In genomic region chr5:115434853-115435754, GRCm38 (mm10) we compare ENCODE assay signal across 11 mouse cellular contexts. TPM values are rescaled to one million over a fixed set of nuclear protein-coding genes. Genes with fewer than 3 reads are reported as not detected.
A peak's percentile ranks its signal among the peaks of the same experiment; 100 is the strongest.
DNase-seq lines count a peak whose midpoint lies in the region; ATAC-seq and TF ChIP-seq lines count a peak whose summit lies in the region.
"Had no signal": no experiment of that assay in that cellular context is flagged by ENCODE, and none has a peak within 500 bp of the region (broad histone marks: within the 10 kb centered on the region; RNA-seq: fewer than 3 reads in every experiment).

No protein-coding gene starts in this region.

- H3K9me3 ChIP-seq in embryonic facial prominence, embryonic 12.5 days: no peaks in the 10 kb centered on the region
- no peaks in the 10 kb centered on the region for H3K9me3 ChIP-seq in hindbrain, postnatal 0 days (ENCODE audit: low read length)
- no peaks in the 10 kb centered on the region for H3K9me3 ChIP-seq in liver, embryonic 12.5 days (replicated peaks)
- H3K9me3 ChIP-seq: lung, embryonic 15.5 days had no signal

- H3K27ac ChIP-seq in embryonic facial prominence, embryonic 12.5 days: peak overlapping the region; percentile 99
- peak overlapping the region; percentile 98 for H3K27ac ChIP-seq in hindbrain, postnatal 0 days
- H3K27ac ChIP-seq in liver, embryonic 12.5 days: no peak overlapping the region

- H3K4me3 ChIP-seq in embryonic facial prominence, embryonic 12.5 days: peak overlapping the region; percentile 31; the same call in 1 of the 2 replicates
- H3K4me3 ChIP-seq in hindbrain, postnatal 0 days (ENCODE audit: low read length): no peak overlapping the region
- H3K4me3 ChIP-seq in liver, embryonic 12.5 days: no peak overlapping the region

- H3K36me3 ChIP-seq in embryonic facial prominence, embryonic 12.5 days: peaks cover 33% of the 10 kb centered on the region
- no peaks in the 10 kb centered on the region for H3K36me3 ChIP-seq in hindbrain, postnatal 0 days (ENCODE audit: insufficient read depth, low read length)
- no peaks in the 10 kb centered on the region for H3K36me3 ChIP-seq in liver, embryonic 12.5 days

- no peaks in the 10 kb centered on the region for H3K27me3 ChIP-seq in embryonic facial prominence, embryonic 12.5 days
- H3K27me3 ChIP-seq in hindbrain, postnatal 0 days (ENCODE audit: insufficient read depth, low read length): no peaks in the 10 kb centered on the region
- H3K27me3 ChIP-seq in liver, embryonic 12.5 days (replicated peaks): peaks cover 98% of the 10 kb centered on the region
- H3K27me3 ChIP-seq: lung, embryonic 15.5 days had no signal

- H3K4me2 ChIP-seq in embryonic facial prominence, embryonic 12.5 days (replicated peaks): peak overlapping the region; percentile 80
- H3K4me2 ChIP-seq in hindbrain, postnatal 0 days (ENCODE audit: low read depth, low read length): peak overlapping the region; percentile 59
- no peak overlapping the region for H3K4me2 ChIP-seq in liver, embryonic 12.5 days

- DNase-seq in cerebellum, adult 9-10 months: peak; percentile 26
- no peak for DNase-seq in cerebellum, adult 11 months
- peak; percentile 54 for DNase-seq in hindbrain, postnatal 0 days (ENCODE audit: low spot score)
- peak; percentile 33 for DNase-seq in neural tube, embryonic 10.5 days (ENCODE audit: extremely low spot score, low spot score)
- no peak for DNase-seq in spleen, postnatal 4 days (ENCODE audit: low spot score in 2 of 2)
- DNase-seq: gastrocnemius, postnatal 14 days; kidney, postnatal 10 days had no signal

- 20% methylated on average over 15 of the region's 15 CpGs for WGBS in embryonic facial prominence, embryonic 12.5 days
- WGBS in hindbrain, postnatal 0 days: 9% methylated on average over 15 of the region's 15 CpGs
- WGBS in liver, embryonic 12.5 days (ENCODE audit: insufficient replicate concordance): 50% methylated on average over 15 of the region's 15 CpGs

- TF ChIP-seq CTCF in hindbrain, postnatal 0 days (IDR thresholded peaks at IDR 0.05; ENCODE audit: low read depth): no peak

- peaks cover 80% of the 10 kb centered on the region for H3K4me1 ChIP-seq in embryonic facial prominence, embryonic 12.5 days
- H3K4me1 ChIP-seq in hindbrain, postnatal 0 days (ENCODE audit: insufficient read depth, low read length): peaks cover 63% of the 10 kb centered on the region
- H3K4me1 ChIP-seq in liver, embryonic 12.5 days: peaks cover 10% of the 10 kb centered on the region; the same call in 1 of the 2 replicates

- ATAC-seq in embryonic facial prominence, embryonic 12.5 days (ENCODE audit: insufficient number of reproducible peaks, insufficient read depth, low FRiP score, low TSS enrichment): no peak
- ATAC-seq in hindbrain, postnatal 0 days: no peak
- no peak for ATAC-seq in inflammation-experienced regulatory T-cells, adult 6 months
- ATAC-seq in liver, embryonic 12.5 days: no peak

- H3K9ac ChIP-seq in embryonic facial prominence, embryonic 12.5 days: peak overlapping the region; percentile 58; the same call in 1 of the 2 replicates
- peak overlapping the region; percentile 61 for H3K9ac ChIP-seq in hindbrain, postnatal 0 days (replicated peaks; ENCODE audit: low read length)
- H3K9ac ChIP-seq in liver, embryonic 12.5 days: no peak overlapping the region

RNA-seq across cellular contexts. Expression of gene Msi1, which starts 5.7 kb away (rescaled TPM):
- 38.7 and 40.2 TPM in 2 replicates for polyA plus RNA-seq in embryonic facial prominence, embryonic 12.5 days (2016; fragmentation: Nextera tagmentation; extraction: Ambion mirVana)
- 75.9 and 88.1 TPM in 2 replicates for total RNA-seq in hindbrain, postnatal 0 days (2014; rRNA removed)
- 45.1 and 46.2 TPM in 2 replicates for polyA plus RNA-seq in hindbrain, postnatal 0 days (2015; fragmentation: Nextera tagmentation; extraction: Ambion mirVana)
- polyA plus RNA-seq in inflammation-experienced regulatory T-cells, adult 6 months (2017; shearing (Covaris generic)): not detected
- polyA plus RNA-seq in liver, embryonic 12.5 days (2016; fragmentation: Nextera tagmentation; extraction: Ambion mirVana): 2.5 and 2.7 TPM in 2 replicates

RNA-seq across cellular contexts. Expression of gene Pla2g1b, which starts 31.0 kb away (rescaled TPM):
- not detected in 2 replicates for polyA plus RNA-seq in embryonic facial prominence, embryonic 12.5 days (2016; fragmentation: Nextera tagmentation; extraction: Ambion mirVana)
- total RNA-seq in hindbrain, postnatal 0 days (2014; rRNA removed): not detected in 2 replicates
- not detected in 2 replicates for polyA plus RNA-seq in hindbrain, postnatal 0 days (2015; fragmentation: Nextera tagmentation; extraction: Ambion mirVana)
- not detected for polyA plus RNA-seq in inflammation-experienced regulatory T-cells, adult 6 months (2017; shearing (Covaris generic))
- polyA plus RNA-seq in liver, embryonic 12.5 days (2016; fragmentation: Nextera tagmentation; extraction: Ambion mirVana): 0.42 and 0.69 TPM in 2 replicates
- total RNA-seq: gastrocnemius, postnatal 14 days had no signal

RNA-seq across cellular contexts. Expression of gene Sirt4, which starts 49.4 kb away (rescaled TPM):
- 23.2 and 25.9 TPM in 2 replicates for polyA plus RNA-seq in embryonic facial prominence, embryonic 12.5 days (2016; fragmentation: Nextera tagmentation; extraction: Ambion mirVana)
- 25.8 and 33.7 TPM in 2 replicates for total RNA-seq in hindbrain, postnatal 0 days (2014; rRNA removed)
- polyA plus RNA-seq in hindbrain, postnatal 0 days (2015; fragmentation: Nextera tagmentation; extraction: Ambion mirVana): 20.2 and 21.8 TPM in 2 replicates
- polyA plus RNA-seq in inflammation-experienced regulatory T-cells, adult 6 months (2017; shearing (Covaris generic)): 10 to 100 TPM; 12.0 to 18.5 (median 14.8) TPM
- 6.3 and 7.5 TPM in 2 replicates for polyA plus RNA-seq in liver, embryonic 12.5 days (2016; fragmentation: Nextera tagmentation; extraction: Ambion mirVana)

Comparison
In these comparisons a context has a peak if more than half of its experiments do, and no peak if none do; other contexts are left out.
1. DNase-seq: peak in cerebellum, adult 9-10 months (single experiment), hindbrain, postnatal 0 days (single experiment) and neural tube, embryonic 10.5 days (single experiment); none in cerebellum, adult 11 months (single experiment) and spleen, postnatal 4 days (0 of 2).
2. RNA of gene Msi1, which starts 5.7 kb away (polyA plus RNA-seq): 45.1 to 46.2 TPM in hindbrain, postnatal 0 days and 38.7 to 40.2 TPM in embryonic facial prominence, embryonic 12.5 days; 2.5 to 2.7 TPM in liver, embryonic 12.5 days and not detected in inflammation-experienced regulatory T-cells, adult 6 months; every median in the first group is over 10 times any median in the second.